Mouse (Mus musculus): ENCODE measurements around the gene Ptdss2.

Gene Ptdss2

GRCm38 (mm10) chr7:141148639-141149038 is 26.5 kb downstream of the Ptdss2 start:
- TF ChIP-seq CTCF (conservative IDR thresholded peaks at IDR 0.05; ENCODE audit: low read length) = no peak
- peak; percentile 57; the same call in 1 of the 2 replicates for TF ChIP-seq NANOG (IDR thresholded peaks at IDR 0.05; ENCODE audit: borderline replicate concordance, low read length)
- TF ChIP-seq POU5F1 (IDR thresholded peaks at IDR 0.05; ENCODE audit: borderline replicate concordance, low read length) = no peak
- H3K4me1 ChIP-seq (replicated peaks; ENCODE audit: low read depth, low read length) = peaks cover 87% of the 10 kb centered on the region
- H3K9me3 ChIP-seq (ENCODE audit: low read length) = no peaks in the 10 kb centered on the region
- H3K36me3 ChIP-seq (ENCODE audit: insufficient read depth, low read length) = peaks cover 89% of the 10 kb centered on the region
- no peaks in the 10 kb centered on the region for H3K27me3 ChIP-seq (ENCODE audit: insufficient read depth, low read length)
- peak overlapping the region; percentile 68; the same call in 1 of the 2 replicates for H3K4me3 ChIP-seq (replicated peaks; ENCODE audit: low read length)

- Histone ChIP-seq H3K27me3 (ENCODE audit: insufficient read depth, low read length) (no peaks in the 10 kb centered on the region), H3K36me3 (ENCODE audit: insufficient read depth, low read length) (peaks cover 93% of the 10 kb centered on the region), H3K4me3 (replicated peaks; ENCODE audit: low read length) (no peak overlapping the region), H3K4me1 (replicated peaks; ENCODE audit: low read depth, low read length) (peaks cover 49% of the 10 kb centered on the region), H3K9me3 (ENCODE audit: low read length) (no peaks in the 10 kb centered on the region)
- no peak for TF ChIP-seq NANOG (IDR thresholded peaks at IDR 0.05; ENCODE audit: borderline replicate concordance, low read length)
- TF ChIP-seq CTCF (conservative IDR thresholded peaks at IDR 0.05; ENCODE audit: low read length) = no peak
- TF ChIP-seq POU5F1 (IDR thresholded peaks at IDR 0.05; ENCODE audit: borderline replicate concordance, low read length) = no peak
Observed at GRCm38 (mm10) chr7:141155362-141155761, 33.2 kb downstream of the Ptdss2 start.

GRCm38 (mm10) chr7:141164397-141164796 is 42.2 kb downstream of the Ptdss2 start:
- Histone ChIP-seq H3K27me3 (ENCODE audit: insufficient read depth, low read length) (no peaks in the 10 kb centered on the region), H3K9me3 (ENCODE audit: low read length) (no peaks in the 10 kb centered on the region), H3K4me1 (replicated peaks; ENCODE audit: low read depth, low read length) (peaks cover 41% of the 10 kb centered on the region), H3K4me3 (replicated peaks; ENCODE audit: low read length) (no peak overlapping the region), H3K36me3 (ENCODE audit: insufficient read depth, low read length) (peaks cover 67% of the 10 kb centered on the region)
- no peak for TF ChIP-seq CTCF (conservative IDR thresholded peaks at IDR 0.05; ENCODE audit: low read length)
- TF ChIP-seq NANOG (IDR thresholded peaks at IDR 0.05; ENCODE audit: borderline replicate concordance, low read length) = no peak
- no peak for TF ChIP-seq POU5F1 (IDR thresholded peaks at IDR 0.05; ENCODE audit: borderline replicate concordance, low read length)

- H3K36me3 ChIP-seq (ENCODE audit: insufficient read depth, low read length) = peaks cover 62% of the 10 kb centered on the region
- H3K27me3 ChIP-seq (ENCODE audit: insufficient read depth, low read length) = no peaks in the 10 kb centered on the region
- peaks cover 44% of the 10 kb centered on the region for H3K4me1 ChIP-seq (replicated peaks; ENCODE audit: low read depth, low read length)
- H3K9me3 ChIP-seq (ENCODE audit: low read length) = no peaks in the 10 kb centered on the region
- TF ChIP-seq CTCF (conservative IDR thresholded peaks at IDR 0.05; ENCODE audit: low read length) = no peak
- TF ChIP-seq POU5F1 (IDR thresholded peaks at IDR 0.05; ENCODE audit: borderline replicate concordance, low read length) = no peak
- TF ChIP-seq NANOG (IDR thresholded peaks at IDR 0.05; ENCODE audit: borderline replicate concordance, low read length) = no peak
- H3K4me3 ChIP-seq (replicated peaks; ENCODE audit: low read length) = no peak overlapping the region
Observed at GRCm38 (mm10) chr7:141164850-141165249, 42.7 kb downstream of the Ptdss2 start.

- no peaks in the 10 kb centered on the region for H3K27me3 ChIP-seq (ENCODE audit: insufficient read depth, low read length)
- H3K4me3 ChIP-seq (replicated peaks; ENCODE audit: low read length) = peak overlapping the region; percentile 78
- peaks cover 32% of the 10 kb centered on the region for H3K36me3 ChIP-seq (ENCODE audit: insufficient read depth, low read length)
- no peaks in the 10 kb centered on the region for H3K9me3 ChIP-seq (ENCODE audit: low read length)
- peaks cover 56% of the 10 kb centered on the region for H3K4me1 ChIP-seq (replicated peaks; ENCODE audit: low read depth, low read length)
- TF ChIP-seq POU5F1 (IDR thresholded peaks at IDR 0.05; ENCODE audit: borderline replicate concordance, low read length) (no peak), CTCF (conservative IDR thresholded peaks at IDR 0.05; ENCODE audit: low read length) (no peak), NANOG (IDR thresholded peaks at IDR 0.05; ENCODE audit: borderline replicate concordance, low read length) (no peak)
Observed at GRCm38 (mm10) chr7:141167901-141168517, 45.8 kb downstream of the Ptdss2 start.

- H3K4me1 ChIP-seq (replicated peaks; ENCODE audit: low read depth, low read length) = peaks cover 61% of the 10 kb centered on the region
- no peaks in the 10 kb centered on the region for H3K9me3 ChIP-seq (ENCODE audit: low read length)
- peaks cover 27% of the 10 kb centered on the region for H3K36me3 ChIP-seq (ENCODE audit: insufficient read depth, low read length)
- H3K27me3 ChIP-seq (ENCODE audit: insufficient read depth, low read length) = no peaks in the 10 kb centered on the region
- H3K4me3 ChIP-seq (replicated peaks; ENCODE audit: low read length) = peak overlapping the region; percentile 78
- TF ChIP-seq CTCF (conservative IDR thresholded peaks at IDR 0.05; ENCODE audit: low read length) (no peak), NANOG (IDR thresholded peaks at IDR 0.05; ENCODE audit: borderline replicate concordance, low read length) (no peak), POU5F1 (IDR thresholded peaks at IDR 0.05; ENCODE audit: borderline replicate concordance, low read length) (no peak)
Observed at GRCm38 (mm10) chr7:141168518-141168953, 46.4 kb downstream of the Ptdss2 start.

GRCm38 (mm10) chr7:141169300-141169699 is 47.1 kb downstream of the Ptdss2 start:
- Histone ChIP-seq H3K4me1 (replicated peaks; ENCODE audit: low read depth, low read length) (peaks cover 56% of the 10 kb centered on the region), H3K4me3 (replicated peaks; ENCODE audit: low read length) (no peak overlapping the region), H3K27me3 (ENCODE audit: insufficient read depth, low read length) (no peaks in the 10 kb centered on the region), H3K36me3 (ENCODE audit: insufficient read depth, low read length) (peaks cover 19% of the 10 kb centered on the region), H3K9me3 (ENCODE audit: low read length) (no peaks in the 10 kb centered on the region)
- TF ChIP-seq CTCF (conservative IDR thresholded peaks at IDR 0.05; ENCODE audit: low read length) (no peak), NANOG (IDR thresholded peaks at IDR 0.05; ENCODE audit: borderline replicate concordance, low read length) (no peak), POU5F1 (IDR thresholded peaks at IDR 0.05; ENCODE audit: borderline replicate concordance, low read length) (no peak)

GRCm38 (mm10) chr7:141169866-141170265 is 47.7 kb downstream of the Ptdss2 start:
- Histone ChIP-seq H3K4me1 (replicated peaks; ENCODE audit: low read depth, low read length) (peaks cover 51% of the 10 kb centered on the region), H3K4me3 (replicated peaks; ENCODE audit: low read length) (no peak overlapping the region), H3K9me3 (ENCODE audit: low read length) (no peaks in the 10 kb centered on the region), H3K27me3 (ENCODE audit: insufficient read depth, low read length) (no peaks in the 10 kb centered on the region), H3K36me3 (ENCODE audit: insufficient read depth, low read length) (peaks cover 14% of the 10 kb centered on the region)
- TF ChIP-seq NANOG (IDR thresholded peaks at IDR 0.05; ENCODE audit: borderline replicate concordance, low read length) = no peak
- TF ChIP-seq POU5F1 (IDR thresholded peaks at IDR 0.05; ENCODE audit: borderline replicate concordance, low read length) = no peak
- TF ChIP-seq CTCF (conservative IDR thresholded peaks at IDR 0.05; ENCODE audit: low read length) = no peak

Data from E14TG2a.4 (cell line).